Mouse (Mus musculus) CD4-positive naive resting alpha-beta T cell, adult 57 days (primary cell): ENCODE measurements around the gene Syt2. TPM values are rescaled to one million over a fixed set of nuclear protein-coding genes. Genes with fewer than 3 reads are reported as not detected.

ENCODE experiments used
- total RNA-seq: library from RNA; stranded (reverse); gene quantifications from one replicate; pipeline ENCODE4 v1.2.4, GENCODE M21; 2023

The Syt2 gene
- total RNA-seq: not detected

GRCm38 (mm10) chr1:134646261-134646962, at the start of gene Syt2:
Syt2 (plus strand) TSS chr1:134646677.

Other genes with a start within 250 kb of the Syt2 start
- gene Cyb5r1, start 241.1 kb upstream of the Syt2 start, total RNA-seq: 13.2 TPM
- gene Adipor1, start 231.3 kb upstream of the Syt2 start, total RNA-seq: 68.2 TPM
- gene Klhl12, start 191.1 kb upstream of the Syt2 start, total RNA-seq: 34.2 TPM
- gene Rabif, start 152.0 kb upstream of the Syt2 start, total RNA-seq: 23.7 TPM
- gene Mgat4e, start 97.0 kb upstream of the Syt2 start, total RNA-seq: not detected
- 67.5 TPM for gene Kdm5b, start 86.5 kb upstream of the Syt2 start, total RNA-seq